Mouse (Mus musculus): ENCODE measurements around the gene Ppfia2. TPM values are rescaled to one million over a fixed set of nuclear protein-coding genes. Genes with fewer than 3 reads are reported as not detected.

The Ppfia2 gene
- polyA plus RNA-seq, 1 experiment: 0.12 TPM

GRCm38 (mm10) chr10:106932571-106933073 is 462.5 kb downstream of the Ppfia2 start:
- 8% methylated on average over 13 of the region's 13 CpGs for WGBS
- no peak for DNase-seq (ENCODE audit: low read depth in 1 of 2, low spot score in 2 of 2)
- TF ChIP-seq POLR2A (IDR thresholded peaks at IDR 0.05; ENCODE audit: low read depth, low read length): no peak
- TF ChIP-seq CTCF (IDR thresholded peaks at IDR 0.05; ENCODE audit: extremely low read depth, insufficient read depth, insufficient read length, insufficient replicate concordance): no peak
- H3K36me3 ChIP-seq (ENCODE audit: control insufficient read depth, insufficient read depth, low read length): no peaks in the 10 kb centered on the region
- no peaks in the 10 kb centered on the region for H3K4me1 ChIP-seq (ENCODE audit: control insufficient read depth, insufficient read depth, insufficient read length)
- H3K4me3 ChIP-seq (ENCODE audit: extremely low read depth, insufficient read depth, insufficient read length): no peak overlapping the region
- no peaks in the 10 kb centered on the region for H3K27me3 ChIP-seq (ENCODE audit: control insufficient read depth, insufficient read depth, low read length)
- no peak overlapping the region for H3K27ac ChIP-seq (ENCODE audit: insufficient read depth, low read length)

- TF ChIP-seq CTCF (IDR thresholded peaks at IDR 0.05; ENCODE audit: extremely low read depth, insufficient read depth, insufficient read length, insufficient replicate concordance) (no peak), POLR2A (IDR thresholded peaks at IDR 0.05; ENCODE audit: low read depth, low read length) (no peak)
- H3K27me3 ChIP-seq (ENCODE audit: control insufficient read depth, insufficient read depth, low read length): no peaks in the 10 kb centered on the region
- H3K4me1 ChIP-seq (ENCODE audit: control insufficient read depth, insufficient read depth, insufficient read length): no peaks in the 10 kb centered on the region
- no peaks in the 10 kb centered on the region for H3K36me3 ChIP-seq (ENCODE audit: control insufficient read depth, insufficient read depth, low read length)
- no peak overlapping the region for H3K4me3 ChIP-seq (ENCODE audit: extremely low read depth, insufficient read depth, insufficient read length)
- DNase-seq (ENCODE audit: low read depth in 1 of 2, low spot score in 2 of 2): no peak
- no peak overlapping the region for H3K27ac ChIP-seq (ENCODE audit: insufficient read depth, low read length)
- 88% methylated on average over 7 of the region's 7 CpGs for WGBS
These were observed 466.9 kb downstream of the Ppfia2 start for GRCm38 (mm10) chr10:106936996-106937395.

GRCm38 (mm10) chr10:106938851-106939250 is 468.7 kb downstream of the Ppfia2 start:
- no peak for DNase-seq (ENCODE audit: low read depth in 1 of 2, low spot score in 2 of 2)
- H3K4me3 ChIP-seq (ENCODE audit: extremely low read depth, insufficient read depth, insufficient read length): no peak overlapping the region
- 85% methylated on average over 3 of the region's 3 CpGs for WGBS
- H3K27ac ChIP-seq (ENCODE audit: insufficient read depth, low read length): no peak overlapping the region
- no peak for TF ChIP-seq POLR2A (IDR thresholded peaks at IDR 0.05; ENCODE audit: low read depth, low read length)
- no peak for TF ChIP-seq CTCF (IDR thresholded peaks at IDR 0.05; ENCODE audit: extremely low read depth, insufficient read depth, insufficient read length, insufficient replicate concordance)
- H3K27me3 ChIP-seq (ENCODE audit: control insufficient read depth, insufficient read depth, low read length): no peaks in the 10 kb centered on the region
- no peaks in the 10 kb centered on the region for H3K4me1 ChIP-seq (ENCODE audit: control insufficient read depth, insufficient read depth, insufficient read length)
- no peaks in the 10 kb centered on the region for H3K36me3 ChIP-seq (ENCODE audit: control insufficient read depth, insufficient read depth, low read length)

GRCm38 (mm10) chr10:106939441-106939840 is 469.3 kb downstream of the Ppfia2 start:
- DNase-seq (ENCODE audit: low read depth in 1 of 2, low spot score in 2 of 2): no peak
- H3K27ac ChIP-seq (ENCODE audit: insufficient read depth, low read length): no peak overlapping the region
- 51% methylated on average over 1 of the region's 1 CpGs for WGBS
- TF ChIP-seq CTCF (IDR thresholded peaks at IDR 0.05; ENCODE audit: extremely low read depth, insufficient read depth, insufficient read length, insufficient replicate concordance): no peak
- TF ChIP-seq POLR2A (IDR thresholded peaks at IDR 0.05; ENCODE audit: low read depth, low read length): no peak
- no peaks in the 10 kb centered on the region for H3K27me3 ChIP-seq (ENCODE audit: control insufficient read depth, insufficient read depth, low read length)
- no peaks in the 10 kb centered on the region for H3K36me3 ChIP-seq (ENCODE audit: control insufficient read depth, insufficient read depth, low read length)
- no peaks in the 10 kb centered on the region for H3K4me1 ChIP-seq (ENCODE audit: control insufficient read depth, insufficient read depth, insufficient read length)
- no peak overlapping the region for H3K4me3 ChIP-seq (ENCODE audit: extremely low read depth, insufficient read depth, insufficient read length)

- DNase-seq (ENCODE audit: low read depth in 1 of 2, low spot score in 2 of 2): no peak
- no peaks in the 10 kb centered on the region for H3K36me3 ChIP-seq (ENCODE audit: control insufficient read depth, insufficient read depth, low read length)
- H3K27ac ChIP-seq (ENCODE audit: insufficient read depth, low read length): no peak overlapping the region
- no peak overlapping the region for H3K4me3 ChIP-seq (ENCODE audit: extremely low read depth, insufficient read depth, insufficient read length)
- H3K27me3 ChIP-seq (ENCODE audit: control insufficient read depth, insufficient read depth, low read length): no peaks in the 10 kb centered on the region
- TF ChIP-seq POLR2A (IDR thresholded peaks at IDR 0.05; ENCODE audit: low read depth, low read length): no peak
- no peak for TF ChIP-seq CTCF (IDR thresholded peaks at IDR 0.05; ENCODE audit: extremely low read depth, insufficient read depth, insufficient read length, insufficient replicate concordance)
- H3K4me1 ChIP-seq (ENCODE audit: control insufficient read depth, insufficient read depth, insufficient read length): no peaks in the 10 kb centered on the region
- WGBS: 77% methylated on average over 5 of the region's 5 CpGs
These were observed 471.2 kb downstream of the Ppfia2 start for GRCm38 (mm10) chr10:106941380-106941779.

- no peaks in the 10 kb centered on the region for H3K36me3 ChIP-seq (ENCODE audit: control insufficient read depth, insufficient read depth, low read length)
- no peak overlapping the region for H3K27ac ChIP-seq (ENCODE audit: insufficient read depth, low read length)
- no peak for DNase-seq (ENCODE audit: low read depth in 1 of 2, low spot score in 2 of 2)
- TF ChIP-seq CTCF (IDR thresholded peaks at IDR 0.05; ENCODE audit: extremely low read depth, insufficient read depth, insufficient read length, insufficient replicate concordance) (no peak), POLR2A (IDR thresholded peaks at IDR 0.05; ENCODE audit: low read depth, low read length) (no peak)
- no peaks in the 10 kb centered on the region for H3K27me3 ChIP-seq (ENCODE audit: control insufficient read depth, insufficient read depth, low read length)
- no peak overlapping the region for H3K4me3 ChIP-seq (ENCODE audit: extremely low read depth, insufficient read depth, insufficient read length)
- WGBS: 82% methylated on average over 3 of the region's 3 CpGs
- no peaks in the 10 kb centered on the region for H3K4me1 ChIP-seq (ENCODE audit: control insufficient read depth, insufficient read depth, insufficient read length)
These were observed 488.9 kb downstream of the Ppfia2 start for GRCm38 (mm10) chr10:106959026-106959425.

GRCm38 (mm10) chr10:106975193-106976141 is 505.3 kb downstream of the Ppfia2 start:
- Histone ChIP-seq H3K27me3 (ENCODE audit: control insufficient read depth, insufficient read depth, low read length) (no peaks in the 10 kb centered on the region), H3K4me3 (ENCODE audit: extremely low read depth, insufficient read depth, insufficient read length) (no peak overlapping the region), H3K36me3 (ENCODE audit: control insufficient read depth, insufficient read depth, low read length) (no peaks in the 10 kb centered on the region), H3K4me1 (ENCODE audit: control insufficient read depth, insufficient read depth, insufficient read length) (no peaks in the 10 kb centered on the region), H3K27ac (ENCODE audit: insufficient read depth, low read length) (no peak overlapping the region)
- no peak for DNase-seq (ENCODE audit: low read depth in 1 of 2, low spot score in 2 of 2)
- TF ChIP-seq POLR2A (IDR thresholded peaks at IDR 0.05; ENCODE audit: low read depth, low read length) (no peak), CTCF (IDR thresholded peaks at IDR 0.05; ENCODE audit: extremely low read depth, insufficient read depth, insufficient read length, insufficient replicate concordance) (no peak)
- 77% methylated on average over 13 of the region's 13 CpGs for WGBS

Data from spleen, adult 2 months (tissue).